Mouse (Mus musculus): Measurements from ENCODE around the gene Urb1. TPM values are rescaled to one million over a fixed set of nuclear protein-coding genes. Genes with fewer than 3 reads are reported as not detected.

Gene Urb1
- polyA plus RNA-seq (2016; fragmentation: Nextera tagmentation; extraction: Ambion mirVana): 9.8 and 11.4 TPM in 2 replicates

- peaks cover 4% of the 10 kb centered on the region; the same call in 1 of the 2 replicates for H3K36me3 ChIP-seq
- H3K4me1 ChIP-seq: peaks cover 17% of the 10 kb centered on the region; the same call in 1 of the 2 replicates
- WGBS: under 1% methylated on average over 47 of the region's 47 CpGs
- no peaks in the 10 kb centered on the region for H3K9me3 ChIP-seq
- no peak within 1 kb of the TSS for H3K27ac ChIP-seq
- peak; percentile 94 for ATAC-seq (ENCODE audit: low FRiP score, low read depth)
- H3K4me2 ChIP-seq (replicated peaks): peak within 1 kb of the TSS; percentile 83
- H3K9ac ChIP-seq: peak within 1 kb of the TSS; percentile 52
- peak within 1 kb of the TSS; percentile 76 for H3K4me3 ChIP-seq
- H3K27me3 ChIP-seq (replicated peaks): no peaks in the 10 kb centered on the region
Measured at GRCm38 (mm10) chr16:90809975-90810715, at the start of gene Urb1. Urb1 (minus strand) TSS chr16:90810413.

GRCm38 (mm10) chr16:90858206-90858605, 48.0 kb upstream of the Urb1 start:
- no peak for ATAC-seq (ENCODE audit: low FRiP score, low read depth)
- WGBS: 89% methylated on average over 4 of the region's 4 CpGs
- Histone ChIP-seq H3K27me3 (replicated peaks) (no peaks in the 10 kb centered on the region), H3K4me1 (no peaks in the 10 kb centered on the region), H3K9me3 (no peaks in the 10 kb centered on the region), H3K27ac (no peak overlapping the region), H3K36me3 (no peaks in the 10 kb centered on the region), H3K9ac (no peak overlapping the region), H3K4me3 (no peak overlapping the region), H3K4me2 (replicated peaks) (no peak overlapping the region)

- Histone ChIP-seq H3K27ac (no peak overlapping the region), H3K4me1 (no peaks in the 10 kb centered on the region), H3K27me3 (replicated peaks) (no peaks in the 10 kb centered on the region), H3K9ac (no peak overlapping the region), H3K4me2 (replicated peaks) (no peak overlapping the region), H3K4me3 (no peak overlapping the region), H3K36me3 (no peaks in the 10 kb centered on the region), H3K9me3 (no peaks in the 10 kb centered on the region)
- ATAC-seq (ENCODE audit: low FRiP score, low read depth): no peak
- 88% methylated on average over 6 of the region's 6 CpGs for WGBS
Measured at GRCm38 (mm10) chr16:90856552-90857200, 46.5 kb upstream of the Urb1 start.

GRCm38 (mm10) chr16:90851621-90852334, 41.6 kb upstream of the Urb1 start:
- ATAC-seq (ENCODE audit: low FRiP score, low read depth): no peak
- no peaks in the 10 kb centered on the region for H3K4me1 ChIP-seq
- H3K36me3 ChIP-seq: no peaks in the 10 kb centered on the region
- WGBS: 68% methylated on average over 11 of the region's 11 CpGs
- peaks cover 2% of the 10 kb centered on the region; the same call in 1 of the 2 replicates for H3K27me3 ChIP-seq (replicated peaks)
- H3K4me3 ChIP-seq: no peak overlapping the region
- no peaks in the 10 kb centered on the region for H3K9me3 ChIP-seq
- H3K4me2 ChIP-seq (replicated peaks): no peak overlapping the region
- no peak overlapping the region for H3K9ac ChIP-seq
- H3K27ac ChIP-seq: no peak overlapping the region

GRCm38 (mm10) chr16:90850881-90851280, 40.7 kb upstream of the Urb1 start:
- WGBS: 65% methylated on average over 7 of the region's 7 CpGs
- H3K9ac ChIP-seq: no peak overlapping the region
- H3K4me2 ChIP-seq (replicated peaks): no peak overlapping the region
- H3K36me3 ChIP-seq: no peaks in the 10 kb centered on the region
- H3K27me3 ChIP-seq (replicated peaks): peaks cover 2% of the 10 kb centered on the region; the same call in 1 of the 2 replicates
- no peaks in the 10 kb centered on the region for H3K4me1 ChIP-seq
- no peak for ATAC-seq (ENCODE audit: low FRiP score, low read depth)
- H3K9me3 ChIP-seq: no peaks in the 10 kb centered on the region
- H3K4me3 ChIP-seq: no peak overlapping the region
- no peak overlapping the region for H3K27ac ChIP-seq

GRCm38 (mm10) chr16:90849262-90849661, 39.0 kb upstream of the Urb1 start:
- H3K9ac ChIP-seq: no peak overlapping the region
- no peak overlapping the region for H3K4me3 ChIP-seq
- H3K27me3 ChIP-seq (replicated peaks): peaks cover 2% of the 10 kb centered on the region; the same call in 1 of the 2 replicates
- no peak; the same call in 1 of the 2 replicates for ATAC-seq (ENCODE audit: low FRiP score, low read depth)
- 0 out of 2 replicates have a peak, but pooled peaks cover 6% of the 10 kb centered on the region for H3K4me1 ChIP-seq
- H3K36me3 ChIP-seq: no peaks in the 10 kb centered on the region
- H3K27ac ChIP-seq: no peak overlapping the region
- WGBS: 43% methylated on average over 12 of the region's 12 CpGs
- H3K4me2 ChIP-seq (replicated peaks): no peak overlapping the region
- no peaks in the 10 kb centered on the region for H3K9me3 ChIP-seq

- Histone ChIP-seq H3K36me3 (no peaks in the 10 kb centered on the region), H3K4me1 (0 out of 2 replicates have a peak, but pooled peaks cover 6% of the 10 kb centered on the region), H3K4me3 (no peak overlapping the region), H3K9me3 (no peaks in the 10 kb centered on the region), H3K9ac (no peak overlapping the region), H3K4me2 (replicated peaks) (no peak overlapping the region), H3K27me3 (replicated peaks) (peaks cover 2% of the 10 kb centered on the region; the same call in 1 of the 2 replicates), H3K27ac (no peak overlapping the region)
- 78% methylated on average over 7 of the region's 7 CpGs for WGBS
- no peak for ATAC-seq (ENCODE audit: low FRiP score, low read depth)
Measured at GRCm38 (mm10) chr16:90848697-90849096, 38.5 kb upstream of the Urb1 start.

GRCm38 (mm10) chr16:90845591-90845990, 35.4 kb upstream of the Urb1 start:
- Histone ChIP-seq H3K4me2 (replicated peaks) (no peak overlapping the region), H3K27ac (no peak overlapping the region), H3K27me3 (replicated peaks) (peaks cover 2% of the 10 kb centered on the region; the same call in 1 of the 2 replicates), H3K4me1 (peaks cover 32% of the 10 kb centered on the region), H3K36me3 (no peaks in the 10 kb centered on the region), H3K9ac (no peak overlapping the region), H3K4me3 (no peak overlapping the region), H3K9me3 (no peaks in the 10 kb centered on the region)
- ATAC-seq (ENCODE audit: low FRiP score, low read depth): no peak
- 70% methylated on average over 13 of the region's 13 CpGs for WGBS

- WGBS: 74% methylated on average over 6 of the region's 6 CpGs
- peaks cover 2% of the 10 kb centered on the region; the same call in 1 of the 2 replicates for H3K27me3 ChIP-seq (replicated peaks)
- no peaks in the 10 kb centered on the region for H3K9me3 ChIP-seq
- no peak overlapping the region for H3K9ac ChIP-seq
- no peaks in the 10 kb centered on the region for H3K36me3 ChIP-seq
- peaks cover 32% of the 10 kb centered on the region for H3K4me1 ChIP-seq
- no peak overlapping the region for H3K27ac ChIP-seq
- H3K4me3 ChIP-seq: no peak overlapping the region
- ATAC-seq (ENCODE audit: low FRiP score, low read depth): no peak
- H3K4me2 ChIP-seq (replicated peaks): no peak overlapping the region
Measured at GRCm38 (mm10) chr16:90845038-90845437, 34.8 kb upstream of the Urb1 start.

GRCm38 (mm10) chr16:90842164-90842563, 32.0 kb upstream of the Urb1 start:
- ATAC-seq (ENCODE audit: low FRiP score, low read depth): peak; percentile 34; the same call in 1 of the 2 replicates
- WGBS: 29% methylated on average over 9 of the region's 9 CpGs
- no peak overlapping the region for H3K27ac ChIP-seq
- H3K4me2 ChIP-seq (replicated peaks): peak overlapping the region; percentile 44
- H3K9me3 ChIP-seq: no peaks in the 10 kb centered on the region
- peaks cover 38% of the 10 kb centered on the region for H3K4me1 ChIP-seq
- H3K4me3 ChIP-seq: no peak overlapping the region
- no peaks in the 10 kb centered on the region for H3K36me3 ChIP-seq
- H3K9ac ChIP-seq: no peak overlapping the region
- no peaks in the 10 kb centered on the region; the same call in 1 of the 2 replicates for H3K27me3 ChIP-seq (replicated peaks)

GRCm38 (mm10) chr16:90837431-90837830, 27.2 kb upstream of the Urb1 start:
- Histone ChIP-seq H3K36me3 (no peaks in the 10 kb centered on the region), H3K9ac (no peak overlapping the region), H3K9me3 (no peaks in the 10 kb centered on the region), H3K4me2 (replicated peaks) (no peak overlapping the region), H3K27me3 (replicated peaks) (peaks cover 6% of the 10 kb centered on the region; the same call in 1 of the 2 replicates), H3K27ac (no peak overlapping the region), H3K4me1 (peaks cover 37% of the 10 kb centered on the region), H3K4me3 (no peak overlapping the region)
- 51% methylated on average over 8 of the region's 8 CpGs for WGBS
- no peak for ATAC-seq (ENCODE audit: low FRiP score, low read depth)
